Mouse (Mus musculus): ENCODE measurements around the gene Dhx32. TPM values are rescaled to one million over a fixed set of nuclear protein-coding genes. Genes with fewer than 3 reads are reported as not detected.

Gene Dhx32
- polyA plus RNA-seq (2017; shearing (Covaris generic)), result 24.7 TPM

GRCm38 (mm10) chr7:133782717-133783435, at the start of gene Dhx32:
Gene Dhx32 (minus strand): TSS chr7:133782726.

DNA sequence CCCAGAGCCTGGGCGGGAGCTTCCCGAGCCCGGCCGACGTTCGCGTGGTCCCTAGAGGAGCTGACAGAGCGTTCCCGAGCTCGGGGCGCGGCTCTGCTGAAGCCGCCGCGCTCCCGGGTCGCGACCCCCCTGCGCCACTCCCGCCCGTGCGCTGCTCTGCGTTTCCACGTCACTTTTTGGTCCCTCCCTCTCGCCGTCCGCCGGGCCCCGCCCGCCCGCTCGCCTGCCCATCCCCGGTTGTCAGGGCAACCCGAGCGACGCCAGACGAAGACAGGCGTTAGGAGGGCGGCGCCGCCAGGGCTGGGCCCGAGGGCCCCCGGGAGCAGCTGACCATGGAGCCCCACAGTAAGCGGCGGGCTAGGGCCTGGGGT, 5.9 kb downstream of the Dhx32 start, which contains the start of gene Fank1:
Gene Fank1, plus strand, starts transcription at position 236 of the 371 bp plus-strand sequence.

GRCm38 (mm10) chr7:133679961-133680360, 102.6 kb downstream of the Dhx32 start, which contains the start of gene Mmp21:
Gene Mmp21 (minus strand): TSS chr7:133680061.

Other genes starting within 250 kb of the Dhx32 start
- gene Tex36, start 180.6 kb downstream of the Dhx32 start, polyA plus RNA-seq (2017; shearing (Covaris generic)), result not detected
- gene Edrf1, start 145.2 kb downstream of the Dhx32 start, polyA plus RNA-seq (2017; shearing (Covaris generic)), result 23.4 TPM
- gene Mmp21, start 102.7 kb downstream of the Dhx32 start, polyA plus RNA-seq (2017; shearing (Covaris generic)), result 0.43 TPM
- gene Bccip, start 73.4 kb downstream of the Dhx32 start, polyA plus RNA-seq (2017; shearing (Covaris generic)), result 117 TPM
- 17.9 TPM for gene Uros, start 72.7 kb downstream of the Dhx32 start, polyA plus RNA-seq (2017; shearing (Covaris generic))
- gene Fank1, start 5.9 kb downstream of the Dhx32 start, polyA plus RNA-seq (2017; shearing (Covaris generic)), result not detected